Comparison of ENCODE assay signal across 7 mouse cellular contexts in genomic region chr4:152153771-152154177, GRCm38 (mm10). TPM values are rescaled to one million over a fixed set of nuclear protein-coding genes. Genes with fewer than 3 reads are reported as not detected.
A peak's percentile ranks its signal among the peaks of the same experiment; 100 is the strongest.
DNase-seq lines count a peak whose midpoint lies in the region; ATAC-seq and TF ChIP-seq lines count a peak whose summit lies in the region.

No protein-coding gene starts in this region.

- H3K4me1 ChIP-seq in hindbrain, postnatal 0 days (ENCODE audit: insufficient read depth, low read length), result no peaks in the 10 kb centered on the region

- peak; percentile 93 for DNase-seq in T-cell, adult 2 months (ENCODE audit: low spot score)
- peak; percentile 68 to 72 for DNase-seq in cerebellum, postnatal 36 days
- peak; percentile 55 to 64 for DNase-seq in gastrocnemius, adult 8-10 months (ENCODE audit: low spot score in 2 of 2)
- peak; percentile 87 for DNase-seq in hindbrain, postnatal 0 days (ENCODE audit: low spot score)
- DNase-seq in left cerebral cortex, postnatal 25 days (ENCODE audit: low spot score in 2 of 2), result peak; percentile 69 to 73
- peak; percentile 87 for DNase-seq in mesoderm, embryonic 11.5 days (ENCODE audit: low read depth, low spot score)
- peak; percentile 64 for DNase-seq in skeletal muscle tissue, adult 2 months (ENCODE audit: low read depth, low spot score)

- H3K27me3 ChIP-seq in hindbrain, postnatal 0 days (ENCODE audit: insufficient read depth, low read length), result peaks cover 57% of the 10 kb centered on the region

- no peaks in the 10 kb centered on the region for H3K9me3 ChIP-seq in hindbrain, postnatal 0 days (ENCODE audit: low read length)

- peak; percentile 25; the same call in 1 of the 2 replicates for ATAC-seq in hindbrain, postnatal 0 days

- H3K4me2 ChIP-seq in hindbrain, postnatal 0 days (ENCODE audit: low read depth, low read length), result peak overlapping the region; percentile 49

- H3K27ac ChIP-seq in hindbrain, postnatal 0 days, result no peak overlapping the region

- 3% methylated on average over 23 of the region's 23 CpGs for WGBS in hindbrain, postnatal 0 days

- no peak overlapping the region for H3K9ac ChIP-seq in hindbrain, postnatal 0 days (replicated peaks; ENCODE audit: low read length)

- no peaks in the 10 kb centered on the region for H3K36me3 ChIP-seq in hindbrain, postnatal 0 days (ENCODE audit: insufficient read depth, low read length)

- H3K4me3 ChIP-seq in hindbrain, postnatal 0 days (ENCODE audit: low read length), result peak overlapping the region; percentile 21

- TF ChIP-seq CTCF in hindbrain, postnatal 0 days (IDR thresholded peaks at IDR 0.05; ENCODE audit: low read depth), result peak; percentile 91

- intact Hi-C loops in left cerebral cortex, postnatal 25 days (cut with DNase I), result no loop called here

RNA-seq across cellular contexts. Expression of gene Espn, which starts 1.6 kb away (rescaled TPM):
- under 1 TPM; 0.11 to 0.48 (median 0.28) TPM for total RNA-seq in gastrocnemius, adult 8-10 months (2022)
- total RNA-seq in hindbrain, postnatal 0 days (2014; rRNA removed), result 0.47 and 1.4 TPM in 2 replicates
- 0.71 and 0.79 TPM in 2 replicates for polyA plus RNA-seq in hindbrain, postnatal 0 days (2015; fragmentation: Nextera tagmentation; extraction: Ambion mirVana)
- total RNA-seq in left cerebral cortex, postnatal 25 days (2021), result 1 to 10 TPM in 1 of 2 experiments, under 1 TPM in 1; 0.73 to 1.2 TPM

RNA-seq across cellular contexts. Expression of gene Hes2, which starts 4.9 kb away (rescaled TPM):
- total RNA-seq in gastrocnemius, adult 8-10 months (2022), result not detected
- not detected in 2 replicates for total RNA-seq in hindbrain, postnatal 0 days (2014; rRNA removed)
- polyA plus RNA-seq in hindbrain, postnatal 0 days (2015; fragmentation: Nextera tagmentation; extraction: Ambion mirVana), result not detected in 2 replicates
- total RNA-seq in left cerebral cortex, postnatal 25 days (2021), result not detected

RNA-seq across cellular contexts. Expression of gene Acot7, which starts 24.2 kb away (rescaled TPM):
- total RNA-seq in gastrocnemius, adult 8-10 months (2022), result 10 to 100 TPM; 13.8 to 15.9 (median 15.1) TPM
- 249 and 259 TPM in 2 replicates for total RNA-seq in hindbrain, postnatal 0 days (2014; rRNA removed)
- 455 and 488 TPM in 2 replicates for polyA plus RNA-seq in hindbrain, postnatal 0 days (2015; fragmentation: Nextera tagmentation; extraction: Ambion mirVana)
- total RNA-seq in left cerebral cortex, postnatal 25 days (2021), result 100 to 1,000 TPM; 308 to 337 TPM

RNA-seq across cellular contexts. Expression of gene Tnfrsf25, which starts 38.0 kb away (rescaled TPM):
- under 1 TPM in 3 of 4 experiments, not detected in 1; 0.40 to 0.90 (median 0.85) TPM for total RNA-seq in gastrocnemius, adult 8-10 months (2022)
- 0.22 and 1.6 TPM in 2 replicates for total RNA-seq in hindbrain, postnatal 0 days (2014; rRNA removed)
- 0.48 and 0.62 TPM in 2 replicates for polyA plus RNA-seq in hindbrain, postnatal 0 days (2015; fragmentation: Nextera tagmentation; extraction: Ambion mirVana)
- total RNA-seq in left cerebral cortex, postnatal 25 days (2021), result 10 to 100 TPM; 13.5 to 18.0 TPM

Comparison
In these comparisons a context has a peak if more than half of its experiments do, and no peak if none do; other contexts are left out.
1. RNA of gene Acot7, which starts 24.2 kb away (total RNA-seq): 308 to 337 TPM in left cerebral cortex, postnatal 25 days and 249 to 259 TPM in hindbrain, postnatal 0 days; 13.8 to 15.9 TPM in gastrocnemius, adult 8-10 months; every median in the first group is over 10 times any median in the second.
2. Peak in every context shown above with its lines, with median percentiles within 50 percentile points of each other: DNase-seq.